Mouse (Mus musculus) liver, embryonic 14.5 days (tissue): Measurements from ENCODE around the gene Hoxb6.

Experiments
- CTCF ChIP-seq: IDR thresholded peaks from 2 replicates; pipeline ENCODE4 v1.5.1; 2016; ENCODE audit warnings: antibody characterized with exemption, low read depth, control low read depth
- EP300 ChIP-seq: IDR thresholded peaks from 2 replicates; pipeline ENCODE4 v1.6.1; 2016; ENCODE audit warnings: antibody characterized with exemption, low read depth

GRCm38 (mm10) chr11:96259038-96259437 lies 33.2 kb upstream of the Hoxb6 start:
- TF ChIP-seq CTCF (no peak), EP300 (no peak)
